Mouse (Mus musculus) olfactory bulb, adult 2 months (tissue): ENCODE measurements around the gene Atp1a3. TPM values are rescaled to one million over a fixed set of nuclear protein-coding genes. Genes with fewer than 3 reads are reported as not detected.

ENCODE experiments used
- H3K27ac ChIP-seq: fragments of 200-500 bp; 2 replicates; pipeline ENCODE4 v1.5.1; 2012; ENCODE audit warnings: low read depth, low read length; ENCODE audit not compliant: insufficient read depth
- H3K4me1 ChIP-seq: fragments of 200-500 bp; 2 replicates; pipeline ENCODE4 v1.6.1; 2012; ENCODE audit warnings: low read length; ENCODE audit not compliant: control insufficient read depth, insufficient read depth
- H3K4me3 ChIP-seq: fragments of 200-500 bp; 2 replicates; pipeline ENCODE4 v1.5.1; 2012; ENCODE audit warnings: mild to moderate bottlenecking, low read depth, low read length, moderate library complexity; ENCODE audit not compliant: insufficient read depth
- CTCF ChIP-seq: fragments of 200-500 bp; IDR thresholded peaks from 2 replicates; pipeline ENCODE4 v1.5.1; 2012; ENCODE audit warnings: low read depth, mild to moderate bottlenecking, low read length, moderate library complexity; ENCODE audit not compliant: insufficient read depth
- POLR2A ChIP-seq: fragments of 200-500 bp; IDR thresholded peaks from 2 replicates; pipeline ENCODE4 v1.6.1; 2012; ENCODE audit warnings: mild to moderate bottlenecking, low read depth, low read length, moderate library complexity; ENCODE audit not compliant: insufficient read depth
- WGBS: fragments of 180-500 bp; shearing (Covaris S2); methylation state at CpG from one replicate; pipeline ENCODE4 v1.1.7; 2018; 5-methylcytosine and 5-hydroxymethylcytosine counted together
- polyA plus RNA-seq: library from polyadenylated mRNA; stranded (reverse); fragments of >200 nt; gene quantifications from 2 replicates; pipeline ENCODE4 v1.2.4, GENCODE M21; 2012; ENCODE audit warnings: low replicate concordance; ENCODE audit not compliant: missing spikeins, insufficient read depth, insufficient read length

The Atp1a3 gene
- polyA plus RNA-seq, 1 experiment = 361 TPM

- Histone ChIP-seq H3K27ac (no peak overlapping the region), H3K4me3 (no peak overlapping the region), H3K4me1 (peaks cover 27% of the 10 kb centered on the region)
- no peak for TF ChIP-seq POLR2A
- no peak for TF ChIP-seq CTCF
- 71% methylated on average over 5 of the region's 5 CpGs for WGBS
These were observed 20.0 kb downstream of the Atp1a3 start for GRCm38 (mm10) chr7:24985799-24986198.

- peaks cover 27% of the 10 kb centered on the region for H3K4me1 ChIP-seq
- TF ChIP-seq CTCF (no peak), POLR2A (no peak)
- 85% methylated on average over 2 of the region's 2 CpGs for WGBS
- H3K4me3 ChIP-seq = no peak overlapping the region
- H3K27ac ChIP-seq = no peak overlapping the region
These were observed 21.5 kb downstream of the Atp1a3 start for GRCm38 (mm10) chr7:24984307-24984706.

DNA sequence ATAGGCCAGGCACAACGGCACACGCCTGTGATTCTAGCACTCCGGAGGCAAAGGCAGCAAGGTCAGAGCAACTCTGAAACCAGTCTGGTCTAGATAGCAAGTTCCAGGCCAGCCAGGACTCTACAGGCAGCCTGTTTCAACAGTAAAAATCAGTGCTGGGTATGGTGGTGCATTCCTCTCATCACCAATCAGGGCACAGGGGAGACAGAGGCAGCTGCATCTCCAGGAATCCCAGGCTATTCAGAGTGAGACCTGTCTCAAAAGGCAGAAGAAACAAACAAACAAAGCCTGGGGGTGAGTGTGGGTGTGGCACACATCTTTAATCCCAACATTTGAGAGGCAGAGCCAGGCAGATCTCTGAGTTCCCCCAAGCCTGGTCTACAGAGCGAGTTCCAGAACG is 22.4 kb downstream of the Atp1a3 start:
- WGBS = 57% methylated on average over 5 of the region's 5 CpGs

DNA sequence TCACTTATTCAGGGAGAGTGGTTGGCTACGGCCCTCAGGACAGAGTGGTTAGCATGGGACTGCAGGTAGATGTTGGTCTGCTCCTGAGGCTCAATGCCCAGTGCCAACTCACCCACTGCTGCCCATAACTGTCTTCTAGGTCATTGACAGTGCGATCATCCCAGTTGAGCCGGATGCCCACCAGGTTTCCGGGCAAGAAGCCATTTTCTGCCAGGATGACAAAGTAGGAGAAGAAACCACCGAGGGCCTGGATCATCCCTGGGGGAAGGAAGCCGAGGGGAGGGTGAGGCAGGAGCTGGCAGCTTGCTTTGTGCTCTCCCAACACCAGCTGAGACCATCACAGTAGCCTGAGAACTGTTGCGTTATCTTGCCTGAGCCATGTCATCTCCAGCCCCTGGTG is 25.3 kb downstream of the Atp1a3 start:
- WGBS = 68% methylated on average over 7 of the region's 7 CpGs
- Histone ChIP-seq H3K4me3 (no peak overlapping the region), H3K27ac (no peak overlapping the region), H3K4me1 (peaks cover 26% of the 10 kb centered on the region)
- TF ChIP-seq CTCF (no peak), POLR2A (no peak)

More for the DNA sequence above, 22.4 kb downstream of the Atp1a3 start:
- Histone ChIP-seq H3K27ac (no peak overlapping the region), H3K4me3 (no peak overlapping the region), H3K4me1 (peaks cover 32% of the 10 kb centered on the region)
- TF ChIP-seq CTCF = no peak
- no peak for TF ChIP-seq POLR2A

- H3K4me1 ChIP-seq = peaks cover 28% of the 10 kb centered on the region
- peak overlapping the region; percentile 1; the same call in 1 of the 2 replicates for H3K27ac ChIP-seq
- no peak for TF ChIP-seq CTCF
- no peak for TF ChIP-seq POLR2A
- WGBS = 72% methylated on average over 7 of the region's 7 CpGs
- no peak overlapping the region for H3K4me3 ChIP-seq
These were observed 27.0 kb downstream of the Atp1a3 start for GRCm38 (mm10) chr7:24978781-24979180.

- no peak overlapping the region for H3K4me3 ChIP-seq
- no peak overlapping the region for H3K27ac ChIP-seq
- WGBS = 14% methylated on average over 9 of the region's 9 CpGs
- peak; percentile 38; the same call in 1 of the 2 replicates for TF ChIP-seq CTCF
- TF ChIP-seq POLR2A = no peak
- H3K4me1 ChIP-seq = peaks cover 20% of the 10 kb centered on the region
These were observed 30.7 kb downstream of the Atp1a3 start for GRCm38 (mm10) chr7:24974893-24975595.

DNA sequence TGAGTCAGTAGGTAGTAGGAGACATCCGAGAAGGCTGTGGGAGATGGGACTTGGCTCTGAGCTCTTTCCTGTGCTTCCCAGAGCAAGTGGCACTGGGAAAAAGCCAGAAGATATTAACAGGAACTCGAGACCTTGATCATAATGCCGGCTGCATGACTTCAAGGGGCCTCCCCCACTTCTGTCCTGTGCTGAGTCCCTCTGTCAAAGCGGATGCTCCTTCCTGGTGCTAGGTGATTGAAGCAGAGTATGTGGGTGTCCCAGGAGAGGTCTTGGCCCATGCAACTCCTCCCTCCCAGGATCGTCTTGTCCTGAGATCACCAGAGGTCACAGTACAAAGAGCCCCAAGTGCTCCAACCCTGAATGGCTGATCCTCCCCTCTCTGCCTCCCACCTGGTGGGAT is 31.9 kb downstream of the Atp1a3 start:
- H3K4me3 ChIP-seq = no peak overlapping the region
- WGBS = 80% methylated on average over 5 of the region's 5 CpGs
- TF ChIP-seq POLR2A = no peak
- TF ChIP-seq CTCF = no peak

GRCm38 (mm10) chr7:24973208-24973607 is 32.5 kb downstream of the Atp1a3 start:
- 83% methylated on average over 4 of the region's 4 CpGs for WGBS
- TF ChIP-seq CTCF = no peak
- no peak for TF ChIP-seq POLR2A
- Histone ChIP-seq H3K27ac (no peak overlapping the region), H3K4me3 (no peak overlapping the region), H3K4me1 (peaks cover 15% of the 10 kb centered on the region)

More for the DNA sequence above, 31.9 kb downstream of the Atp1a3 start:
- H3K27ac ChIP-seq = no peak overlapping the region
- H3K4me1 ChIP-seq = peaks cover 15% of the 10 kb centered on the region

- peaks cover 15% of the 10 kb centered on the region for H3K4me1 ChIP-seq
- peak within 1 kb of the TSS; percentile 63 for H3K4me3 ChIP-seq
- H3K27ac ChIP-seq = peak within 1 kb of the TSS; percentile 83
- WGBS = under 1% methylated on average over 45 of the region's 45 CpGs
- peak; percentile 10; the same call in 1 of the 2 replicates for TF ChIP-seq CTCF
- peak; percentile 60 for TF ChIP-seq POLR2A
These were observed 33.5 kb downstream of the Atp1a3 start, which contains the start of gene Rabac1 for GRCm38 (mm10) chr7:24971972-24972893. TSS of gene Rabac1 (minus strand) at chr7:24972754.
